Mouse (Mus musculus): ENCODE results near the gene Ythdf2. TPM values are rescaled to one million over a fixed set of nuclear protein-coding genes. Genes with fewer than 3 reads are reported as not detected.

Ythdf2 gene
- polyA plus RNA-seq, 1 experiment from 2014 or later, result 40.3 TPM

DNA sequence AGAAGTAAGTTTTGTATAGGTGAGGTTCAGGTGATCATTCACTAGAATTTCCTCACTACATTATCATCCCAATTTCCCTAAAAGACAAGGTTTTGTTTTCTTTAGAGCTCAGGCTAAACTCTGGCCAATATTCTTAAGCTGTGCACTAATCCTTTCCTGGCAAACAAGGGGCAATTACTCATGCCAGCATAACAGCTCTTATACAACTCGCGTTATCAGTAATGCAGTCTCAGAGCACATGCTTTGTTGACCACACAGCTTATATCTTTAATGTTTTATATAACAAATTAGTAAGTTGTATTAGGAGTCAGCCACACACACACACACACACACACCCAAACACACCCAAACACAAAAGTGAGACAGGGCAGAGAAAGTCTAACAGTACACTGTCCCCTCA is 1.8 kb downstream of the Ythdf2 start:
- Histone ChIP-seq H3K36me3 (peaks cover 44% of the 10 kb centered on the region), H3K9ac (peak overlapping the region; percentile 99), H3K4me2 (peak overlapping the region; percentile 83), H3K4me3 (replicated peaks) (peak overlapping the region; percentile 99), H3K4me1 (replicated peaks) (peaks cover 67% of the 10 kb centered on the region), H3K9me3 (replicated peaks) (no peaks in the 10 kb centered on the region), H3K27ac (peak overlapping the region; percentile 96; the same call in 1 of the 2 replicates), H3K27me3 (no peaks in the 10 kb centered on the region)
- ATAC-seq (ENCODE audit: low read depth) (no peak), DNase-seq (no peak)
- WGBS (ENCODE audit: insufficient replicate concordance), result 16% methylated on average over 2 of the region's 2 CpGs

- H3K4me3 ChIP-seq (replicated peaks), result peak overlapping the region; percentile 23; the same call in 1 of the 2 replicates
- H3K4me1 ChIP-seq (replicated peaks), result peaks cover 61% of the 10 kb centered on the region
- H3K4me2 ChIP-seq, result peak overlapping the region; percentile 33
- H3K9ac ChIP-seq, result no peak overlapping the region; the same call in 1 of the 2 replicates
- DNase-seq (no peak), ATAC-seq (ENCODE audit: low read depth) (no peak)
- WGBS (ENCODE audit: insufficient replicate concordance), result 86% methylated on average over 2 of the region's 2 CpGs
- H3K9me3 ChIP-seq (replicated peaks), result no peaks in the 10 kb centered on the region
- H3K27me3 ChIP-seq, result no peaks in the 10 kb centered on the region
- H3K36me3 ChIP-seq, result peaks cover 54% of the 10 kb centered on the region
- no peak overlapping the region for H3K27ac ChIP-seq
Observed at GRCm38 (mm10) chr4:132209299-132209698, 2.8 kb downstream of the Ythdf2 start.

DNA sequence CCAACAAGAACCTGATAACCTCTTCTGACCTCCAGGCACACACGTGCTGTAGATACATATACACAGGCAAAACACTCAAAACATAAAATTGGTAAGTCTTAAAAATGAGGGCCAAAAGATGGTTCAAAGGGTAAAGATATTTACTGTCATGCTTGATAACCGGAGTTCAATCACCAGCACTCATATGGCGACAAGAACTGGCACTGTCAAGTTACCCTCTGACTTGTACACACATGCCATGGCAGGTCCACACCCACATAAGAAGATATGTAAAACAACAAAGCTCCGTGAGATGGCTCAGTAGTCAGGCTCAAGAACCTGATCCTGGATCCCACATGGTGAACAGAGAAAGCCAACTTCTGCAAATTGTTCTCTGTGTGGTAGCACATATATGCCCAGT is 4.8 kb downstream of the Ythdf2 start:
- H3K4me2 ChIP-seq, result no peak overlapping the region
- H3K4me1 ChIP-seq (replicated peaks), result peaks cover 57% of the 10 kb centered on the region
- H3K27ac ChIP-seq, result no peak overlapping the region
- DNase-seq, result no peak
- no peaks in the 10 kb centered on the region for H3K9me3 ChIP-seq (replicated peaks)
- H3K4me3 ChIP-seq (replicated peaks), result no peak overlapping the region
- no peaks in the 10 kb centered on the region for H3K27me3 ChIP-seq
- H3K36me3 ChIP-seq, result peaks cover 74% of the 10 kb centered on the region
- ATAC-seq (ENCODE audit: low read depth), result no peak
- WGBS (ENCODE audit: insufficient replicate concordance), result 68% methylated on average over 4 of the region's 4 CpGs
- H3K9ac ChIP-seq, result no peak overlapping the region

DNA sequence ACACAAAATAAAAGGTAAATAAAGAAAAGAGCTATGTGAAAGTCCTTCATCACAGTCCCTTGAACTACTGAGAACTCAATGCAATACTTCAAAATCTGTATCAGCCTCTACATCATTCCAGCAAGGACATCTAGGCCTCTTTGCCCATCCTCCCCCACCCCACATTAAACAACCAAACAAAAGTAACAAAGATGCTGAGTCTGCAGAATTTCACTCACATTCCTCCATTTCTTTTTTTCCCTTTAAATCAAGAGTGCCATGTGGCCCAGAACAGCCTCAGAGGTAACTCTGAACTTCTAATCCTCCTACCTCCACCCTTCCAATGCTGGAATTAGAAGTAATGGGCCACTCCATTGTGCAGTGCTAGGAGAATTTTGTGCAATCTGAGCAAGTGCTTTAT is 13.3 kb downstream of the Ythdf2 start:
- no peak for ATAC-seq (ENCODE audit: low read depth)
- Histone ChIP-seq H3K4me2 (no peak overlapping the region), H3K9ac (no peak overlapping the region), H3K36me3 (peaks cover 79% of the 10 kb centered on the region), H3K27ac (0 out of 2 replicates have a peak overlapping the region, but pooled peaks have one; percentile 55), H3K9me3 (replicated peaks) (no peaks in the 10 kb centered on the region), H3K4me1 (replicated peaks) (peaks cover 84% of the 10 kb centered on the region), H3K4me3 (replicated peaks) (no peak overlapping the region), H3K27me3 (no peaks in the 10 kb centered on the region)
- DNase-seq, result no peak

DNA sequence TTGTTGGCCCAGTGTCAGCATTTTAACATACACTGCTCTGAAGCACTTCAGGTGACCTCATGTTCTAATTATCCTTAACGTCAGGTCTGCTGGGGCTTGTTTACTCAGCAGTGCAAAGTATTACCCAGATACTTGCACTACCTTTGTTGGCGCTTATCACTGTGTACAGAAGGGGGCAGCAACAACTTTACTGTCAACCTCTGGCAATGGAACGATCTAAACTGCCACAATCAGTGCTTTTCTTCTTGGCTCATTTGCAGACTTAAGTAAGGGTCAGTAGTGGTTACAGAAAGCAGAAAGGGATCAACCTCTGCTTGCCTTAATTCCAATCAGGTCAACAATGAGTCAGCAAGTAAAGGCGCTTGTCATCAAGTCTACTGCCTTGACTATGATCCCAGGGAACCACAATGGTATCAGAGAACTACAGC is 13.8 kb downstream of the Ythdf2 start:
- no peaks in the 10 kb centered on the region for H3K27me3 ChIP-seq
- H3K27ac ChIP-seq, result peak overlapping the region; percentile 69
- no peak overlapping the region for H3K4me3 ChIP-seq (replicated peaks)
- H3K36me3 ChIP-seq, result peaks cover 79% of the 10 kb centered on the region
- H3K9ac ChIP-seq, result no peak overlapping the region
- no peak overlapping the region for H3K4me2 ChIP-seq
- DNase-seq (peak; percentile 14), ATAC-seq (ENCODE audit: low read depth) (peak; percentile 66)
- peaks cover 84% of the 10 kb centered on the region for H3K4me1 ChIP-seq (replicated peaks)
- H3K9me3 ChIP-seq (replicated peaks), result no peaks in the 10 kb centered on the region
- whole genome bisulfite sequencing (ENCODE audit: insufficient replicate concordance), result 30% methylated on average over 4 of the region's 4 CpGs

- Histone ChIP-seq H3K36me3 (peaks cover 72% of the 10 kb centered on the region), H3K9me3 (replicated peaks) (no peaks in the 10 kb centered on the region), H3K27me3 (no peaks in the 10 kb centered on the region), H3K4me3 (replicated peaks) (no peak overlapping the region), H3K27ac (no peak overlapping the region), H3K4me1 (replicated peaks) (peaks cover 57% of the 10 kb centered on the region), H3K9ac (no peak overlapping the region), H3K4me2 (no peak overlapping the region)
- DNase-seq (no peak), ATAC-seq (ENCODE audit: low read depth) (no peak)
- 64% methylated on average over 3 of the region's 3 CpGs for WGBS (ENCODE audit: insufficient replicate concordance)
Observed at GRCm38 (mm10) chr4:132194975-132195374, 17.1 kb downstream of the Ythdf2 start.

- ATAC-seq (ENCODE audit: low read depth), result no peak
- no peak for DNase-seq
- Histone ChIP-seq H3K9ac (no peak overlapping the region), H3K27me3 (no peaks in the 10 kb centered on the region), H3K9me3 (replicated peaks) (no peaks in the 10 kb centered on the region), H3K4me2 (no peak overlapping the region), H3K4me1 (replicated peaks) (peaks cover 51% of the 10 kb centered on the region), H3K36me3 (peaks cover 71% of the 10 kb centered on the region), H3K27ac (no peak overlapping the region), H3K4me3 (replicated peaks) (no peak overlapping the region)
- WGBS (ENCODE audit: insufficient replicate concordance), result 77% methylated on average over 6 of the region's 6 CpGs
Observed at GRCm38 (mm10) chr4:132194373-132194772, 17.7 kb downstream of the Ythdf2 start.

DNA sequence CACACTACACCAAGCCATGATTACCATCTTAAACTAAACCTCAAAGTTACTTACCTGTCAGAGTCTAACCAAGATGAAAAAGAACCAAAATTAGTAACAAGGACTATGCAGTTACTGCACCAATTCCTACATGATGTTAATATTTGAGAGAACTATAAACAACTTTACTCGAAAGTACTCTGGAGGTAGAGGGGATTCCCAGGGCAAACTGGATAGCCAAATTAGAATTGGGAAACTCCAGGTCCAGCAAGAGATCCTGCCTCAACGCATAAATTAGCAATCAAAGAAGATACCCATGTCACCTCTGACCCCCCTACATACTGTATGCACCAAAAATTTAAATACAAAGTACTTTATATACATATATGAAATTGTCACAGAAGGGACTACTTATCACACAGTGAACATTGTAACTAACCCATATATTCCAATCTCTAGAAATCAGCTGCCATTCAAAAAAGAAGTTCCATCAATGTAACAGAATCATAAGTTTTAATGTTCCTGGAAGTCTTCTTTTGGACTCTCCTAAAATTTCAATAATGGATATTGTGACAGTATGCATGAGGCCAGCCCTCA is 24.2 kb downstream of the Ythdf2 start:
- WGBS (ENCODE audit: insufficient replicate concordance), result 88% methylated on average over 2 of the region's 2 CpGs
- Histone ChIP-seq H3K4me2 (no peak overlapping the region), H3K4me3 (replicated peaks) (no peak overlapping the region), H3K9me3 (replicated peaks) (no peaks in the 10 kb centered on the region), H3K27me3 (no peaks in the 10 kb centered on the region), H3K36me3 (peaks cover 67% of the 10 kb centered on the region), H3K4me1 (replicated peaks) (0 out of 2 replicates have a peak, but pooled peaks cover under 1% of the 10 kb centered on the region), H3K9ac (no peak overlapping the region), H3K27ac (no peak overlapping the region)
- ATAC-seq (ENCODE audit: low read depth) (no peak), DNase-seq (no peak)

DNA sequence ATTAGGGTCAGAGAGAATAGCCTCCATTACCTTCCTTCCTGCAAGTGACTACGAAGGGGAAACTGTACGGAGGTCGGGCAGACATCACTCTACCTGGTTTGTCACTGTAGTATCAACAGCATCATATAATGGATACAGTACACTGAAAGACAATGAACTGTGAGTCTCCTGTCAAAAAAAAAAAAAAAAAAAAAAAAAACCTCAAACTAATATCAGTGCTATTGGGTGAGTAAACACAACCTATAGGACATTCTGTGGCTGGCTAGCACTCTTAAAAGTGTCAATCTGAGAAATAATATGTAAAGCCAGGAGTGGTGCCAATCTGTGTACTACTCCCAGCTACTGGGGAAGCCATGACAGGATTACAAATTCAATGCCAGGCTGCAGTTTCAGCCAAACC is 28.9 kb downstream of the Ythdf2 start:
- WGBS (ENCODE audit: insufficient replicate concordance), result 87% methylated on average over 3 of the region's 3 CpGs
- no peak for DNase-seq
- Histone ChIP-seq H3K36me3 (peaks cover 55% of the 10 kb centered on the region), H3K4me3 (replicated peaks) (no peak overlapping the region), H3K4me2 (no peak overlapping the region), H3K9ac (no peak overlapping the region), H3K27me3 (no peaks in the 10 kb centered on the region), H3K4me1 (replicated peaks) (0 out of 2 replicates have a peak, but pooled peaks cover 6% of the 10 kb centered on the region), H3K9me3 (replicated peaks) (no peaks in the 10 kb centered on the region), H3K27ac (no peak overlapping the region)
- ATAC-seq (ENCODE audit: low read depth), result no peak

- DNase-seq (no peak), ATAC-seq (ENCODE audit: low read depth) (no peak)
- WGBS (ENCODE audit: insufficient replicate concordance), result 70% methylated on average over 22 of the region's 22 CpGs
- H3K27ac ChIP-seq, result no peak overlapping the region
- no peak overlapping the region for H3K4me3 ChIP-seq (replicated peaks)
- no peak overlapping the region for H3K4me2 ChIP-seq
- no peak overlapping the region for H3K9ac ChIP-seq
- H3K27me3 ChIP-seq, result no peaks in the 10 kb centered on the region
- H3K36me3 ChIP-seq, result peaks cover 47% of the 10 kb centered on the region
- no peaks in the 10 kb centered on the region for H3K9me3 ChIP-seq (replicated peaks)
- 0 out of 2 replicates have a peak, but pooled peaks cover 6% of the 10 kb centered on the region for H3K4me1 ChIP-seq (replicated peaks)
Observed at GRCm38 (mm10) chr4:132181721-132182658, 30.1 kb downstream of the Ythdf2 start.

GRCm38 (mm10) chr4:132180710-132181109 is 31.4 kb downstream of the Ythdf2 start:
- Histone ChIP-seq H3K4me2 (no peak overlapping the region), H3K27me3 (no peaks in the 10 kb centered on the region; the same call in 1 of the 2 replicates), H3K9ac (no peak overlapping the region), H3K4me3 (replicated peaks) (no peak overlapping the region), H3K36me3 (peaks cover 42% of the 10 kb centered on the region), H3K9me3 (replicated peaks) (no peaks in the 10 kb centered on the region), H3K4me1 (replicated peaks) (0 out of 2 replicates have a peak, but pooled peaks cover 6% of the 10 kb centered on the region), H3K27ac (no peak overlapping the region)
- DNase-seq (no peak), ATAC-seq (ENCODE audit: low read depth) (no peak)
- 74% methylated on average over 9 of the region's 9 CpGs for WGBS (ENCODE audit: insufficient replicate concordance)

All from liver, embryonic 13.5 days (tissue).